Mouse (Mus musculus): ENCODE data around the gene Il17rd.

Il17rd gene

GRCm38 (mm10) chr14:27145171-27146045, 106.7 kb downstream of the Il17rd start:
- DNase-seq (ENCODE audit: inconsistent ontology term): no peak

DNA sequence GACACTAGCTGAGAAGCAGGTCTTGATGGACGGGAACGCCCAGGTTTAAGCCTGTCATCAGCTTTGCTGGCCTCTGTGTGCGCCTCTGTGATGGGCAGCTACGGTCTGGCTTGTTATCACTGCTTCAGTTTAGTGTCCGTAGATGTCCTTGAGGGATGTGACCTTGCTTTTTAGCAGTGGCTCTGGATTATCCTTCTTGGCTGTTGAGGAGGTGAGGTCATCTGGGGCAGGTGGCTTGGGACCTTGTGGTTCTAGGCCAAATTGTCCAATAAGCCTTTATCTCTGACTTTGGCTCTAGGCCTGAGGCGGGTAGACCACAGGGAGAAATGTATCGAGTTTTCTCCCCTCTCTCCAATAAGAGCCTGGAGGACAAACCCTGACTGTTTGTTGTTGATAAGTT, 109.0 kb downstream of the Il17rd start:
- no peak for DNase-seq (ENCODE audit: inconsistent ontology term)

GRCm38 (mm10) chr14:27149401-27149800, 110.7 kb downstream of the Il17rd start:
- DNase-seq (ENCODE audit: inconsistent ontology term): no peak

GRCm38 (mm10) chr14:27150011-27150640, 111.4 kb downstream of the Il17rd start:
- no peak for DNase-seq (ENCODE audit: inconsistent ontology term)

GRCm38 (mm10) chr14:27151432-27151831, 112.7 kb downstream of the Il17rd start:
- DNase-seq (ENCODE audit: inconsistent ontology term): no peak

GRCm38 (mm10) chr14:27155088-27155487, 116.3 kb downstream of the Il17rd start:
- DNase-seq (ENCODE audit: inconsistent ontology term): no peak

DNA sequence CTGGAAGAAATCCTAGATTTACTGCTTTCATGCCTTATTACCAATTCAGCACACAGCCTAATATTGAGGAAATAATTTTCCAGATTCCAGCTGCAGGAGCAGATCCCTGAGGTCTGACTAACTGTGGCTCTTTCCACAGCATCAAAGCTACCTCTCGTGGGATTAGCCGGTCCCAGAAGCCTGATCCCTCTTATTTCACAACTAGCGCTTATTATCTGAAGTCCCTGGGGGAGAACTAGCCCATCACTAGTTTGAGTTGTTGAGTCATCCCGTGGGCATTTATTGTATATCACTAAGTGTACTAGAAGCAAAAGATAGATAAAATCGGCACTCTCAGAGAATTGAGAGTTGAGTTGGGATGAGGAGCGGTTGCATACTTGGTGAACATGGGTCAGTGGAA, 117.3 kb downstream of the Il17rd start:
- DNase-seq (ENCODE audit: inconsistent ontology term): no peak
